Mouse (Mus musculus) mammary gland, adult 2 months (tissue): Measurements from ENCODE around the gene Gm18596. TPM values are rescaled to one million over a fixed set of nuclear protein-coding genes. Genes with fewer than 3 reads are reported as not detected.

Experiments used
- polyA plus RNA-seq: library from polyadenylated mRNA; depleted of rRNA; stranded (reverse); fragments of >200 nt; gene quantifications from 2 replicates; pipeline ENCODE4 v1.2.3, GENCODE M21; 2012; ENCODE audit warnings: low replicate concordance; rRNA removed

Gene Gm18596
- polyA plus RNA-seq = not detected in 2 replicates

DNA sequence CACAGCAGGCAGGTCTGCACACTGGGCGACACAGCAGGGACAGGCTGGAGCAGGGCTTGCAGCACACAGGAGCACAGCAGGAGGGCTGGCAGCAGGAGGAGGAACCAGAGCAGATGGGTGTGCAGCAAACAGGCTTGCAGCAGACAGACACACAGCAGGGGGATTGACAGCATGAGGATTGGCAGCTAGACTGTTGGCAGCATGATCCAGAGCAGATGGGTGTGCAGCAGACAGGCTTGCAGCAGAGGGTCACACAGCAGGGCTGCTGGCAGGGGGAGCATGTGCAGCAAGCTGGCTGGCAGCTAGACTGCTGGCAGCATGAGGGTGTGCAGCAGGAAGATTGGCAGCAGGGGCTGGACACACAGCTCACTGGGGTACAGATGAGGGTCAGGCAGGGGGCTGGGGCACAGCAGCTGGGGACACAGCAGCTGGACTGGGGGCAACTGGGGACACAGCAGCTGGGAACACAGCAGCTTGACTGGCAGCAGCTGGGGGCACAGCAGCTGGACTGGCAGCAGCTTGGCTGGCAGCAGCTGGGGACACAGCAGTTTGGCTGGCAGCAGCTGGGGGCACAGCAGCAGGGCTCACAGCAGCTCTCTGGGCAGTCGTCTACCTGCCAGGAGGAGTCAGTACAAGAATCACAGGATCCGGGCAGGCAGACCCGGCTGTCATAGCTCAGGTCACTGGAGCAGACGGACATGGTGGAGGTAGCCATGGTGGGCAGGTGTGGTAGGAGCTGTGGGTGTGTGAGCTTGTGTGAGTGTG, at the start of gene Gm18596:
TSS of gene Gm18596 (minus strand) at position 715 of the 765 bp plus-strand sequence.

DNA sequence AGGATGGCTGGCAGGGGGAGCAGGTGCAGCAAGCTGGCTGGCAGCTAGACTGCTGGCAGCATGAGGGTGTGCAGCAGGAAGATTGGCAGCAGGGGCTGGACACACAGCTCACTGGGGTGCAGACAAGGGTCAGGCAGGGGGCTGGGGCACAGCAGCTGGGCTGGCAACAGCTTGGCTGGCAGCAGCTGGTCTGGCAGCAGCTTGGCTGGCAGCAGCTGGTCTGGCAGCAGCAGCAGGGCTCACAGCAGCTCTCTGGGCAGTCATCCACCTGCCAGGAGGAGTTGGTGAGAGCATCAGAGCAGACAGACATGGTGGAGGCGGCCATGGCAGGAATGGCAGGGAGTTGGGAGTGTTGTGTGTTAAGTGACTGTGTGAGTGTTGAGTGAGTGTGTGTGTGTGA, 45.4 kb upstream of the Gm18596 start, which contains the start of gene Gm7137:
TSS of gene Gm7137 (minus strand) at position 325 of the 400 bp plus-strand sequence.

GRCm38 (mm10) chr10:77782442-77782841, 40.0 kb upstream of the Gm18596 start, which contains the start of gene Gm3250:
Gene Gm3250 (minus strand): TSS chr10:77782542.

GRCm38 (mm10) chr10:77776844-77777243, 34.4 kb upstream of the Gm18596 start, which contains the start of gene Gm7138:
Gene Gm7138 (minus strand): TSS chr10:77776944.

GRCm38 (mm10) chr10:77771225-77771624, 28.8 kb upstream of the Gm18596 start, which contains the start of gene Gm3238:
Gene Gm3238 (minus strand): TSS chr10:77771325.

DNA sequence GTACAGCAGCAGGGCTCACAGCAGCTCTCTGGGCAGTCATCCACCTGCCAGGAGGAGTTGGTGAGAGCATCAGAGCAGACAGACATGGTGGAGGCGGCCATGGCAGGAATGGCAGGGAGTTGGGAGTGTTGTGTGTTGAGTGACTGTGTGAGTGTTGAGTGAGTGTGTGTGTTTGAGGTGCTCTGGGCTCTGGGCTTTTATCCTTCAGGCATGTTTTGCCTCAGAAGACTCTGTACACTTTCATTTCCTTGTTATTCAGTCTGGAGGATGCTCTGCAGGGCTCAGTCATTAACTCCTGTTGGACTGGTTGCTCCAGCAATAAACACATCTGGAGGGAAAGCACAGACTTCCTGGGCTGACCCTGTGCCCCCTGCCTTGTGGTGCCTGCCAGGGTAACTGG, 17.1 kb upstream of the Gm18596 start, which contains the start of gene Gm3233:
TSS of gene Gm3233 (minus strand) at position 101 of the 400 bp plus-strand sequence.

GRCm38 (mm10) chr10:77751254-77751653, 8.8 kb upstream of the Gm18596 start, which contains the start of gene Gm9736:
Gene Gm9736 (minus strand): TSS chr10:77751354.

GRCm38 (mm10) chr10:77726186-77726585, 16.3 kb downstream of the Gm18596 start, which contains the start of gene Gm10100:
Gene Gm10100 (plus strand): TSS chr10:77726486.

DNA sequence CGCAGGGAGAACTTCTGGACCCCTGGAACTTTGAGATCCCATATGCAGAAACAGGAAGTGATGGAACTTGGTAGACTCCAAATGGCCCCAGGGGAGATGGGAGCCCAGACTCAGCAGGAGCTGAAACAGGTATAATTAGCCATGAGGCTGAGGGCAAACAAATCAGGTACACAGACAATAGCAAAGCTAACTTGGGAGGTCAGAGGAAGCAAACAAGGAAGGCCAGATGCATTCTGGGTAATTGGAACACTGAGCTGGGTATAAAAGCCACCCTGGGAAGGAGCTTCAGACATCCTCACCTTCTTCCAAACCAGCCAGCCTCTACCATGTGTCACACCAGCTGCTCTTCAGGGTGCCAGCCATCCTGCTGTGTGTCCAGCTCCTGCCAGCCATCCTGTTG, 22.1 kb downstream of the Gm18596 start, which contains the start of gene Krtap12-1:
TSS of gene Krtap12-1 (plus strand) at position 301 of the 400 bp plus-strand sequence.

GRCm38 (mm10) chr10:77715507-77715906, 26.9 kb downstream of the Gm18596 start, which contains the start of gene Gm10142:
Gene Gm10142 (plus strand): TSS chr10:77715807.

DNA sequence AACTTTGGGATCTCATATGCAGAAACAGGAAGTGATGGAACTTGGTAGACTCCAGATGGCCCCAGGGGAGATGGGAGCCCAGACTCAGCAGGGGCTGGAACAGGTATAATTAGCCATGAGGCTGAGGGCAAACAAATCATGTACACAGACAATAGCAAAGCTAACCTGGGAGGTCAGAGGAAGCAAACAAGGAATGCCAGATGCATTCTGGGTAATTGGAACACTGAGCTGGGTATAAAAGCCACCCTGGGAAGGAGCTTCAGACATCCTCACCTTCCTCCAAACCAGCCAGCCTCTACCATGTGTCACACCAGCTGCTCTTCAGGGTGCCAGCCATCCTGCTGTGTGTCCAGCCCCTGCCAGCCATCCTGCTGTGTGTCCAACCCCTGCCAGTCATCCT, 31.3 kb downstream of the Gm18596 start, which contains the start of gene Gm10024:
TSS of gene Gm10024 (plus strand) at position 301 of the 400 bp plus-strand sequence.

GRCm38 (mm10) chr10:77706326-77706725, 36.1 kb downstream of the Gm18596 start, which contains the start of gene Gm10272:
Gene Gm10272 (plus strand): TSS chr10:77706626.

GRCm38 (mm10) chr10:77697133-77697532, 45.3 kb downstream of the Gm18596 start, which contains the start of gene Gm9508:
Gene Gm9508 (minus strand): TSS chr10:77697233.

Other genes starting within 250 kb of the Gm18596 start
- 22.0 and 26.7 TPM in 2 replicates for gene Fam207a, start 226.9 kb downstream of the Gm18596 start, polyA plus RNA-seq
- 54.9 and 63.3 TPM in 2 replicates for gene Itgb2, start 212.4 kb downstream of the Gm18596 start, polyA plus RNA-seq
- gene Pttg1ip, start 160.9 kb downstream of the Gm18596 start, polyA plus RNA-seq = 156 and 229 TPM in 2 replicates
- gene Sumo3, start 136.5 kb downstream of the Gm18596 start, polyA plus RNA-seq = 136 and 145 TPM in 2 replicates
- gene Gm49325, start 136.4 kb downstream of the Gm18596 start, polyA plus RNA-seq = not detected in 2 replicates
- gene Ube2g2, start 120.4 kb downstream of the Gm18596 start, polyA plus RNA-seq = 37.7 and 49.2 TPM in 2 replicates
- 0.49 and 0.69 TPM in 2 replicates for gene Tspear, start 56.1 kb downstream of the Gm18596 start, polyA plus RNA-seq
- not detected in 2 replicates for gene Gm19402, start 51.9 kb downstream of the Gm18596 start, polyA plus RNA-seq
- gene Gm9508, start 45.4 kb downstream of the Gm18596 start, polyA plus RNA-seq = not detected in 2 replicates
- not detected in 2 replicates for gene Gm10272, start 36.0 kb downstream of the Gm18596 start, polyA plus RNA-seq
- not detected in 2 replicates for gene Gm10024, start 31.2 kb downstream of the Gm18596 start, polyA plus RNA-seq
- gene Gm10142, start 26.8 kb downstream of the Gm18596 start, polyA plus RNA-seq = not detected in 2 replicates
- not detected in 2 replicates for gene Krtap12-1, start 22.0 kb downstream of the Gm18596 start, polyA plus RNA-seq
- gene Gm10100, start 16.2 kb downstream of the Gm18596 start, polyA plus RNA-seq = not detected in 2 replicates
- gene Gm9736, start 8.7 kb upstream of the Gm18596 start, polyA plus RNA-seq = not detected in 2 replicates
- not detected in 2 replicates for gene Gm3233, start 17.0 kb upstream of the Gm18596 start, polyA plus RNA-seq
- gene Gm3238, start 28.7 kb upstream of the Gm18596 start, polyA plus RNA-seq = not detected in 2 replicates
- not detected in 2 replicates for gene Gm7138, start 34.3 kb upstream of the Gm18596 start, polyA plus RNA-seq
- not detected in 2 replicates for gene Gm3250, start 39.9 kb upstream of the Gm18596 start, polyA plus RNA-seq
- not detected in 2 replicates for gene Gm7137, start 45.6 kb upstream of the Gm18596 start, polyA plus RNA-seq
- not detected in 2 replicates for gene Gm9639, start 52.4 kb upstream of the Gm18596 start, polyA plus RNA-seq
- not detected in 2 replicates for gene Gm19668, start 56.5 kb upstream of the Gm18596 start, polyA plus RNA-seq
- not detected in 2 replicates for gene Gm9507, start 69.2 kb upstream of the Gm18596 start, polyA plus RNA-seq
- gene Gm2696, start 72.0 kb upstream of the Gm18596 start, polyA plus RNA-seq = not detected in 2 replicates
- gene Krtap10-4, start 84.5 kb upstream of the Gm18596 start, polyA plus RNA-seq = not detected in 2 replicates
- not detected in 2 replicates for gene Krtap10-10, start 93.3 kb upstream of the Gm18596 start, polyA plus RNA-seq
- gene Gm36176, start 104.2 kb upstream of the Gm18596 start, polyA plus RNA-seq = not detected in 2 replicates
- not detected in 2 replicates for gene Gm10318, start 110.2 kb upstream of the Gm18596 start, polyA plus RNA-seq
- not detected in 2 replicates for gene Gm3285, start 119.3 kb upstream of the Gm18596 start, polyA plus RNA-seq
- gene Lrrc3, start 159.9 kb upstream of the Gm18596 start, polyA plus RNA-seq = 3.1 and 4.6 TPM in 2 replicates
- gene Trpm2, start 227.9 kb upstream of the Gm18596 start, polyA plus RNA-seq = 4.3 and 5.9 TPM in 2 replicates
- 44.5 and 83.3 TPM in 2 replicates for gene 1810043G02Rik, start 235.9 kb upstream of the Gm18596 start, polyA plus RNA-seq